ENCODE assay signal across 16 mouse cellular contexts in the genomic region with DNA sequence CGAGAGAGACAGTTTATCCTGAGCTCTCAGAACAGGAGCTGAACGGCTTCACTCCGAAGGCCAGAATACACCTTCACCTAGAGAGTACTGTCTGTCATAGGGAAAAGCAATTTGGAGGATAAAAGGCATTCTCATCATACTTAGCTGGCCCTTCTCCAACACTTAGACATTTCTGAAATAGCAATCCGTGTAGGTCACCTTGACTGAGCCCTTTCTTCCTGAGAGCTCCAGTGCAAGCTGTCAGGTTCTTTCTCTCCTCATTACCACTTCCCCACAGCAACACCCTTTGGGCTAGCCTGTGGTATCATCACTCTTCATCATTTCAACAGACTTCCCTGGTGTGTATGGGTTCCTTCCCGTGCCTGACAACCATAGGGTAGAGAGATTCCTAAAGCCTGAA. TPM values are rescaled to one million over a fixed set of nuclear protein-coding genes. Genes with fewer than 3 reads are reported as not detected.
DNase-seq lines count a peak whose midpoint lies in the region; ATAC-seq lines count a peak whose summit lies in the region.
"Had no signal": no experiment of that assay in that cellular context is flagged by ENCODE, and none has a peak within 500 bp of the region (broad histone marks: within the 10 kb centered on the region; RNA-seq: fewer than 3 reads in every experiment).

No protein-coding gene starts in this region.

- H3K9ac ChIP-seq in heart, embryonic 11.5 days (ENCODE audit: low read depth, low read length) = no peak overlapping the region
- H3K9ac ChIP-seq in neural tube, embryonic 13.5 days = no peak overlapping the region
- no peak overlapping the region for H3K9ac ChIP-seq in limb, embryonic 13.5 days
- no peak overlapping the region for H3K9ac ChIP-seq in liver, embryonic 11.5 days (ENCODE audit: low read depth, low read length)

- no peaks in the 10 kb centered on the region for H3K36me3 ChIP-seq in heart, embryonic 11.5 days (ENCODE audit: control insufficient read depth, insufficient read depth, low read length)
- no peaks in the 10 kb centered on the region for H3K36me3 ChIP-seq in neural tube, embryonic 13.5 days
- no peaks in the 10 kb centered on the region for H3K36me3 ChIP-seq in limb, embryonic 13.5 days
- H3K36me3 ChIP-seq in liver, embryonic 11.5 days (ENCODE audit: control insufficient read depth, insufficient read depth, low read length) = no peaks in the 10 kb centered on the region
- H3K36me3 ChIP-seq: forebrain, embryonic 10.5 days had no signal

- no peak overlapping the region for H3K4me2 ChIP-seq in heart, embryonic 11.5 days
- H3K4me2 ChIP-seq in neural tube, embryonic 13.5 days = no peak overlapping the region
- no peak overlapping the region for H3K4me2 ChIP-seq in limb, embryonic 13.5 days (replicated peaks)
- H3K4me2 ChIP-seq in liver, embryonic 11.5 days = no peak overlapping the region

- intact Hi-C loops in heart, postnatal 25 days (cut with DNase I) = loop anchor here (2.0 kb wide), 1 partner anchor 52 kb away; the partner anchor contains the start of gene Zfp366

- H3K9me3 ChIP-seq in heart, embryonic 11.5 days (replicated peaks; ENCODE audit: control insufficient read depth, low read length) = no peaks in the 10 kb centered on the region
- no peaks in the 10 kb centered on the region for H3K9me3 ChIP-seq in neural tube, embryonic 13.5 days
- no peaks in the 10 kb centered on the region for H3K9me3 ChIP-seq in limb, embryonic 13.5 days
- no peaks in the 10 kb centered on the region for H3K9me3 ChIP-seq in liver, embryonic 11.5 days (ENCODE audit: control insufficient read depth, low read length)
- H3K9me3 ChIP-seq: forebrain, embryonic 10.5 days had no signal

- H3K27ac ChIP-seq in heart, embryonic 11.5 days (ENCODE audit: low read depth, low read length) = peak overlapping the region; percentile 83; the same call in 1 of the 2 replicates
- H3K27ac ChIP-seq in neural tube, embryonic 13.5 days (replicated peaks) = 0 out of 2 replicates have a peak overlapping the region, but pooled peaks have one; percentile 9
- H3K27ac ChIP-seq in limb, embryonic 13.5 days = peak overlapping the region; percentile 52; the same call in 1 of the 2 replicates
- H3K27ac ChIP-seq in liver, embryonic 11.5 days (ENCODE audit: low read depth, low read length) = no peak overlapping the region
- H3K27ac ChIP-seq: forebrain, embryonic 10.5 days had no signal

- 58% methylated on average over 5 of the region's 5 CpGs for WGBS in heart, embryonic 11.5 days (ENCODE audit: insufficient replicate concordance)
- WGBS in neural tube, embryonic 13.5 days = 85% methylated on average over 5 of the region's 5 CpGs
- WGBS in limb, embryonic 13.5 days = 71% methylated on average over 5 of the region's 5 CpGs
- 72% methylated on average over 5 of the region's 5 CpGs for WGBS in liver, embryonic 11.5 days

- H3K27me3 ChIP-seq in heart, embryonic 11.5 days (ENCODE audit: control insufficient read depth, insufficient read depth, low read length) = no peaks in the 10 kb centered on the region
- H3K27me3 ChIP-seq in neural tube, embryonic 13.5 days = no peaks in the 10 kb centered on the region
- H3K27me3 ChIP-seq in limb, embryonic 13.5 days = no peaks in the 10 kb centered on the region
- no peaks in the 10 kb centered on the region for H3K27me3 ChIP-seq in liver, embryonic 11.5 days (replicated peaks; ENCODE audit: control insufficient read depth, insufficient read depth, low read length)

- DNase-seq in heart, postnatal 25 days (ENCODE audit: low spot score) = no peak
- DNase-seq in neural tube, embryonic 10.5 days (ENCODE audit: extremely low spot score, low spot score) = no peak
- no peak for DNase-seq in liver, embryonic 11.5 days (ENCODE audit: low spot score)
- DNase-seq in frontal cortex, postnatal 14 days (ENCODE audit: low spot score in 2 of 2) = no peak
- DNase-seq in urinary bladder, adult 18-20 months (ENCODE audit: low spot score in 2 of 2) = no peak
- DNase-seq: adrenal gland, postnatal 14 days; cerebellum, adult 11-12 months; left cerebral cortex, postnatal 4 days; retina, postnatal 1 day had no signal

- no peak overlapping the region for H3K4me3 ChIP-seq in heart, embryonic 11.5 days (ENCODE audit: low read depth, low read length)
- no peak overlapping the region for H3K4me3 ChIP-seq in neural tube, embryonic 13.5 days
- no peak overlapping the region for H3K4me3 ChIP-seq in limb, embryonic 13.5 days
- no peak overlapping the region for H3K4me3 ChIP-seq in liver, embryonic 11.5 days (ENCODE audit: low read depth, low read length)
- H3K4me3 ChIP-seq: forebrain, embryonic 10.5 days; megakaryocyte, embryonic 14.5 days; myocyte had no signal

- no peak for ATAC-seq in heart, embryonic 11.5 days (replicated peaks; ENCODE audit: insufficient number of reproducible peaks, low FRiP score, low TSS enrichment)
- ATAC-seq in neural tube, embryonic 13.5 days (ENCODE audit: low read depth) = no peak
- ATAC-seq in limb, embryonic 13.5 days (ENCODE audit: low FRiP score, low read depth) = no peak
- ATAC-seq in liver, embryonic 11.5 days (replicated peaks; ENCODE audit: low FRiP score) = no peak
- ATAC-seq: hindbrain, embryonic 16.5 days had no signal

- peaks cover 32% of the 10 kb centered on the region for H3K4me1 ChIP-seq in heart, embryonic 11.5 days (ENCODE audit: control insufficient read depth, insufficient read depth, low read length)
- peaks cover 27% of the 10 kb centered on the region for H3K4me1 ChIP-seq in neural tube, embryonic 13.5 days (replicated peaks)
- peaks cover 48% of the 10 kb centered on the region for H3K4me1 ChIP-seq in limb, embryonic 13.5 days
- H3K4me1 ChIP-seq in liver, embryonic 11.5 days (replicated peaks; ENCODE audit: control insufficient read depth, insufficient read depth, low read length) = peaks cover 7% of the 10 kb centered on the region; the same call in 1 of the 2 replicates

RNA-seq across cellular contexts. Expression of gene Zfp366, which starts 52.5 kb away (rescaled TPM):
- polyA plus RNA-seq in heart, embryonic 11.5 days (2014; fragmentation: Nextera tagmentation; extraction: Ambion mirVana) = 0.11 and 0.25 TPM in 2 replicates
- 10 to 100 TPM in 1 of 2 experiments, 1 to 10 TPM in 1; 8.9 to 11.6 TPM for total RNA-seq in heart, postnatal 25 days (2021)
- polyA plus RNA-seq in neural tube, embryonic 13.5 days (2015; fragmentation: Nextera tagmentation; extraction: Ambion mirVana) = 0.56 and 0.92 TPM in 2 replicates
- 0.52 and 0.56 TPM in 2 replicates for polyA plus RNA-seq in limb, embryonic 13.5 days (2015; fragmentation: Nextera tagmentation; extraction: Ambion mirVana)
- 0.51 and 0.69 TPM in 2 replicates for polyA plus RNA-seq in liver, embryonic 11.5 days (2014; fragmentation: Nextera tagmentation; extraction: Ambion mirVana)
